Mouse (Mus musculus) kidney, adult 18-20 months (tissue): Measurements from ENCODE around the gene Gm16253.
A peak's percentile ranks its signal among the peaks of the same experiment; 100 is the strongest.
"Not testable (repeated sequence)": the region's sequence is repeated elsewhere in the genome, so short reads cannot be mapped to it uniquely, and the experiment has no call there.

ENCODE experiments used
- DNase-seq: peaks from one replicate; pipeline ENCODE4 v3.0.0; 2021

Gene Gm16253

DNA sequence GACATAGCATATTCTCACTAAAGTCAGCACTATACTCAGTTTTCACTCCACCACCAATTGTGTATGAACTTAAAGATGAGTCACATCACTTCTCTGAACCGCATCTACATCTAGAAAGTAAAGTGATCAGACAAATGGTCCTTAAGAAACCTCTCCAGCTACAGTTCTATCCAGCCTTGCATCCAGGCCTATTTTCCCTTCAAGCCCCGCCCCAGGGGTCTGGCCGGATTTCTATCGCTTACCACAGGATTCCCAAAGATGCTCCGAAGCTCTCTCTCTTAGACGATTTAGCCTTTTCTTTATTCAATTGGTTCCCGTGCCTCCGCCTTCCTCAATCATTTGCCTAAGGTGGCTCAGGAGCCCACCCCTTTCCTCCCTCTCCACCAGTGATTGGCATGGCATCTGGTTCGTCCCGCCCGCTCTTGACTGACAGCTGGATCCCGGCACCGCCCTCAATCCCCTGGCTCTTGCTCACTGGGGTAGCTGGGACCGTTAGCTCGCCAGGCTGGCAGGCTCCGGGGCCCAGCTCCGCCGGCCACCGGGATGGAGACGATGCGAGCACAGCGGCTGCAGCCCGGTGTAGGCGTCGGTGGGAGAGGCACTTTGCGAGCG is 24.0 kb downstream of the Gm16253 start, which contains the start of gene Lix1l:
Gene Lix1l, plus strand, starts transcription at position 511 of the 612 bp plus-strand sequence.
- DNase-seq = peak; percentile 88

DNA sequence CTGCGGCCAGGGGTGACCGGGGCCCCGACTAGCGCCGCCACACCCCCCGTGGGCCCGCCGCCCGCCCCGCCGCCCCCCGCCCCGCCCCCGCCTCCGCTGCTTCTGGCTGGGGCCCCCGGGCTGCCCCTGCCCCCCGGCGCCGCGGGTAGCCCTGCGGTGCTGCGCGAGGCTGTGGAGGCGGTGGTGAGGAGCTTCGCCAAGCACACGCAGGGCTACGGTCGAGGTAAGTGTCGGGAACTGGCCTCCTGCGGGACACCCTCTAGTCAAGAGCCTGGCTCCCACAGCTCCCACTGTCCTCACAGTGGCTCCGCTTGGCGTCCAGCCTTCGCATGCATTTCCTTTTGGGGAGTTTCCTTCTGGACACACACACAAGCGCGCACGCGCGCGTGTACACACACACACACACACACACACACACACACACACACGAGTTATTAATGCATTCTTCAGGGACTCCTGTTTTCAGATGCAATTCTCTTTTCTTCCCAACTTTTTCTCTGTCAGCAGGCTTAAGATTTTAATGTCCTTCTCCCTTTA is 24.5 kb downstream of the Gm16253 start:
- peak; percentile 64 for DNase-seq

DNA sequence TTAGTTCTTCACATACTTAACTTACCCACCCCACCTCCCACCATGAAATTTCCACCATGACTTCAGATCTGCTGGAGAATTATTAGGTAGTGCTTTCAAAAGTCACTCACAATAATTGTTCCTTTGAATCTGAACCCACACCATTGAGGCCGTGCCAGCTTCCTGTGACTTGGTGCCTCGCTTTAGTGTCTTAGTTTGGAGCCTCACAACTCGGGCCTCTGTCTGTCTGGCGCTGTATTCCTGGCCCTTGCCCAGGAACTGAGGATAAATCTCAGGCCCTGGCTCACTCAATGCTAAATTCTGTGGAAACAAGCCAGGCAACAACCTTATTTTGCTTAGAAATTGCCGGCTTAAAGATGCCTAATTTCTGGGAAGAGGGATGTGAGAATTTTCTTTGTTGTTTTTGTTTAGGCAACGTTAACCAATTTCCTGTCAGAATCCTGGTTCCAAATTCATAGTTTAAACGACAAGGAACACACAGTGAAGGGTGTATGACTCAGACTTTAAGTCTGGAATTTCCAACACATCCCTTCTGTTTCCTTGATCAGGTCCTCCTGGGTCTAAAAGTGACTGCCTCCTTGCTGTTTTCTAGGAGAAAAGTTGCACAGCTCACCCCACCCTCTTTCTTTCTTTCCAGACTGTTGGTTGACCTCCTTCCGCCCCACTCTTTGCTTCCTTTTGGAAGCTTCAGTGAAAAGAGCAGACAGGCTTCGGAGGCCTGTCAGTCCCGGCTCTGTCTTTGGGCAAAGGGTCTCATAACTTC is 25.3 kb downstream of the Gm16253 start:
- no peak for DNase-seq

DNA sequence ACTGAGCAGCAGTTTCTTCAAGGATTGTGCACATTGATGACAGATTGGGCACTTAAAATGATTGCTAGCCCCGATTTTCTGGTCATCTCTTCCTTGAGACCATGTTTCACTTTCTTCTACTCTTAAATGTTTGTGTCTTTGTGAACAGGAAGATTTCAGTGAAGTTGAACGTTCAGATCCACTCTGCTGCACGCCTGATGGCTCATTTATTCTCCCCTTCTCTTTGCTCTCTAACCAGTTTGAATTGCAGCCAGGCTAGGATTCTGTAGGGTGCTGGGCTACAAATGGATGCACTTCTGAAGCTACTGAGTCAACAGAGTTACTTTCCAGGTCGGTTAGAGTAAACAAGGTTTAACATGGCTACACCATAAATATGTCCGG is 25.9 kb downstream of the Gm16253 start:
- DNase-seq = no peak

DNA sequence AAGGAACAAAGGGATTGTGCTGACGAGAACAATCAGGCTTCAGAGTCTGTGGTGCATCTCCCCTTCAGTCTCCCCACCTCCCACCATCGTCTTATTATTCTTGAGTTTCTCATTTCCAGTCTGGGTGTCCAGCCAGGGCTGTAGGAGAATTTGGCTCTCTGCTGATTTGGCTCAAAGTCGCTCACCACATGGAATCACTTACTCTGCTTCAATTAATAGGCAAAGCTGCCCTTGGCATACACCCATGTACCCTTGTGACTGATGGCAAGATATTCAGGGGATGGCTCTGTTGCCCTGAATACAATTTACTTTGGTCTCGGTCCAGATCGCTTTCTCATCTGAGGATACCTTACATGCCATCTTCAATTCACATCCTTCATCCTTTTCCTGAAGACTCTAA is 26.5 kb downstream of the Gm16253 start:
- no peak for DNase-seq

DNA sequence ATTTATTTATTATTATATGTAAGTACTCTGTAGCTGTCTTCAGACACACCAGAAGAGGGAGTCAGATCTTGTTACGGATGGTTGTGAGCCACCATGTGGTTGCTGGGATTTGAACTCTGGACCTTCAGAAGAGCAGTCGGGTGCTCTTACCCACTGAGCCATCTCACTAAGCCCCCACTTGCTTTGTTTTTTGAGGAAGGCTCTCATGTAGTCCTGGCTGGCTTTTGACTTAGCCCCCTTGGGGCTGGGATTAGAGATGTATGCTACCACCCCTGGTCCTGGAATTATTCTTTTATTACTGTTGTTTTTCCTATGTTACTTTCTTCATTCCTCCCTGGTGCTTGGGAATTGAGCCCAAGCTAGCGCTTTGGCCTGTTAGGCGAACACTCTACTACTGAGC is 29.2 kb downstream of the Gm16253 start:
- DNase-seq = not testable (repeated sequence)

DNA sequence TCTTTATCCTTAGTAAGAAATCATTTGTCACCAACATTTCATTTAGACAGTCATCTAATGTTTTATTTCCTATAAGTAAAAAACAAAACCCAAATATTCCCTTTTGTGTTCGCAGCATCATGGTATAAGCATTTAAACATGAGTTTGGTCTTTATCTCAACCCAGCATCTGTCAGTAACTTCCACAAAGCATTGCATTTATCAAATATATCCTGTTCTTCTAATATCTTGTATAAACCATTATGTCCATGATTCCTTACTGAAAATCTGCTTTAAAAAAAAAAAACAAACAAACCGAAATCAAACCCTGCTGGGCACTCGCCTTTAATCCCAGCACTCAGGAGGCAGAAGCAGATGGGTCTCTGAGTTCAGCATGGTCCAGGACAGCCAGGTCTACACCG is 29.8 kb downstream of the Gm16253 start:
- DNase-seq = no peak

DNA sequence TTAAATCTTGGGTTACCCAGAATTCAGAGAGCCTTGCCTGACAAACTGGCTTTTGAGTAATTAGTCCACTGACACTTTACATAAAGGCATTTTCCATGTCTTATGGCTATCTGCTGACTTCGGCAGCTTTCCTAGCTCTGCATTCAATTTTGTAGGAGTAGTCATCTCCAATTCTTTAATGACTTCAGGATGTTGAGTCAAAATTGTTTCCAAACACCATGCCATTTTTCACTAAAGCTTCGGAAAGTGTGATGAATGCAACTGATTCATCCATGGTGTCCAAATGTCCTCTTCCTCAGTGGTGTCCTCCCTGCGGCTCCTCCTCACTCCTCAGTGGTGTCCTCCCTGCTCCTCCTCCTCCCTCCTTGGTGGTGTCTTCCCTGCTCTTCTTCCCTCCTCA is 41.2 kb downstream of the Gm16253 start:
- DNase-seq = no peak

DNA sequence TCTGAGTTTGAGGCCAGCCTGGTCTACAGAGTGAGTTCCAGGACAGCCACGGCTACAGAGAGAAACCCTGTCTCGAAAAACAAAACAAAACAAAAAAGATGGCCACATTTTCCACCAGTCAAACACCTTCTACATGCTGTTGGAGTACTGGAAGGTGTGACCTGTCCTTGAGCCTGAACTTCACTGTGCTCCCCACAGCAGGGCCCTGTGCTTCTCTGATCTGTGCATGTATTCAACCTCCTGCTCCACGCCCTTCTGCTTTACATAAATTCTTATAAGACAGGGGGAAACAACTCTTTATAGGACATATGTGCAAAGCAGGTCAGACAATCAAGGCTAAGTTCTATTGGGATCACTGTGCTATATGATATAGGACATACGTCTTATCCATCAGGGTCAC is 46.4 kb downstream of the Gm16253 start:
- DNase-seq = no peak

DNA sequence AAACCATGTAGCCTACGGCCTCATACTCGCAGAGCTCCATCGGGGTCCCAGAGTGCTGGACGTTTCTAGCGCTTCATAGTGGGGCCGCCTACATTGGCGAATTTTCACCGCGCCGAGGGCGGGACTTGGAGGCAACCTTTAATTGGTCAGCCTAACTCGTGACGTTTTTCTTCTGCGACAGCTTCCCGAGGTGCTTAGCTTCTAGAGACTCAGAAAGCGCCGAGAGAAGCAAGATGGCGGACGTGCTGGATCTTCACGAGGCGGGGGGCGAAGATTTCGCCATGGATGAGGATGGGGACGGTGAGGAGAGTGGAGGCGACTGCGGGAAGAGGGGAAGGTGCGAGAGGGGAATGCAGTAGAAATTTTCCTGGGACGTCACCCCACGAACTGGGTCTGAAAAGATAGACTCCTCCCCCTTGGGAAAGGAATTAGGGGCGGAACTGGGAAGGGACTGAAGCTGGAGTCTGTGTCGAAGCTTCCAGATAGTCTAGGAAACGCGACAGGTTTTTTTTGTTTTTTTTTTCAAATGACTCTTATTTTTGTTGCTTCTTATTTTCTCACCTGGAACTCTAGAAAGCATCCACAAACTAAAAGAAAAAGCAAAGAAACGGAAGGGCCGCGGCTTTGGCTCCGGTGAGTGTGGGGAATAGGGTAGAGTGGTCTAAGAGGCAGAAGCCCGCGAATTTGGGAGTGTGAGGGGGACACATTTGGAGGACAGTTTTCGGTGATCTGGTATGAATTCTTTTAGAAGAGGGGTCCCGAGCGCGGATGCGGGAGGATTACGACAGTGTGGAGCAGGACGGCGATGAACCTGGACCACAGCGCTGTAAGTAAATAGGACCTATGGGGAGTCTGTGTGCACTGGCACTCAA is 53.2 kb downstream of the Gm16253 start, which contains the start of gene Rbm8a:
Gene Rbm8a, plus strand, starts transcription at position 205 of the 872 bp plus-strand sequence.
- peak; percentile 98 for DNase-seq
